8 mouse cellular contexts compared by ENCODE assay signal in genomic region chr16:94519028-94519427, GRCm38 (mm10). TPM values are rescaled to one million over a fixed set of nuclear protein-coding genes. Genes with fewer than 3 reads are reported as not detected.
DNase-seq lines count a peak whose midpoint lies in the region; ATAC-seq and TF ChIP-seq lines count a peak whose summit lies in the region.

No protein-coding gene starts in this region.

- intact Hi-C loops in heart, postnatal 36 days (cut with DNase I): no loop called here
- intact Hi-C loops in left cerebral cortex, postnatal 14 days (cut with DNase I): no loop called here

- H3K9ac ChIP-seq in liver, embryonic 11.5 days (ENCODE audit: low read depth, low read length): 0 out of 2 replicates have a peak overlapping the region, but pooled peaks have one; percentile 6

- peak overlapping the region; percentile 4; the same call in 1 of the 2 replicates for H3K4me2 ChIP-seq in liver, embryonic 11.5 days

- DNase-seq in spleen, adult 2 months (ENCODE audit: low read depth in 1 of 2, low spot score in 2 of 2): peak in 1 of 2 experiments; percentile 15
- DNase-seq in spleen, adult 12 weeks (ENCODE audit: low spot score): no peak
- DNase-seq in heart, postnatal 36 days: peak; percentile 44 to 67
- no peak for DNase-seq in liver, embryonic 11.5 days (ENCODE audit: low spot score)
- peak; percentile 15 for DNase-seq in splenic B cell, adult 2 months (ENCODE audit: low read depth, low spot score)
- no peak for DNase-seq in frontal cortex, postnatal 25 days (ENCODE audit: low spot score in 2 of 2)
- no peak for DNase-seq in cerebellum, adult 9-10 months
- no peak for DNase-seq in left cerebral cortex, postnatal 14 days (ENCODE audit: low spot score in 2 of 2)

- H3K27me3 ChIP-seq in spleen, adult 2 months (ENCODE audit: control insufficient read depth, insufficient read depth, low read length): no peaks in the 10 kb centered on the region
- H3K27me3 ChIP-seq in liver, embryonic 11.5 days (replicated peaks; ENCODE audit: control insufficient read depth, insufficient read depth, low read length): no peaks in the 10 kb centered on the region
- no peaks in the 10 kb centered on the region for H3K27me3 ChIP-seq in splenic B cell, adult 2 months (ENCODE audit: control insufficient read depth, insufficient read depth, low read length, poor library complexity, severe bottlenecking)

- H3K9me3 ChIP-seq in liver, embryonic 11.5 days (ENCODE audit: control insufficient read depth, low read length): no peaks in the 10 kb centered on the region

- H3K27ac ChIP-seq in spleen, adult 2 months (ENCODE audit: insufficient read depth, low read length): peak overlapping the region; percentile 49
- peak overlapping the region; percentile 10; the same call in 1 of the 2 replicates for H3K27ac ChIP-seq in liver, embryonic 11.5 days (ENCODE audit: low read depth, low read length)

- ATAC-seq in liver, embryonic 11.5 days (replicated peaks; ENCODE audit: low FRiP score): no peak

- H3K4me1 ChIP-seq in spleen, adult 2 months (ENCODE audit: control insufficient read depth, insufficient read depth, insufficient read length): peaks cover 11% of the 10 kb centered on the region; the same call in 1 of the 2 replicates
- H3K4me1 ChIP-seq in liver, embryonic 11.5 days (replicated peaks; ENCODE audit: control insufficient read depth, insufficient read depth, low read length): peaks cover 15% of the 10 kb centered on the region

- H3K4me3 ChIP-seq in spleen, adult 2 months (ENCODE audit: extremely low read depth, insufficient read depth, insufficient read length): no peak overlapping the region
- H3K4me3 ChIP-seq in liver, embryonic 11.5 days (ENCODE audit: low read depth, low read length): no peak overlapping the region

- WGBS in spleen, adult 2 months: 2% methylated on average over 6 of the region's 6 CpGs
- 38% methylated on average over 6 of the region's 6 CpGs for WGBS in liver, embryonic 11.5 days

- TF ChIP-seq CTCF in spleen, adult 2 months (IDR thresholded peaks at IDR 0.05; ENCODE audit: extremely low read depth, insufficient read depth, insufficient read length, insufficient replicate concordance): no peak

- H3K36me3 ChIP-seq in spleen, adult 2 months (ENCODE audit: control insufficient read depth, insufficient read depth, low read length): no peaks in the 10 kb centered on the region
- H3K36me3 ChIP-seq in liver, embryonic 11.5 days (ENCODE audit: control insufficient read depth, insufficient read depth, low read length): no peaks in the 10 kb centered on the region; the same call in 1 of the 2 replicates
- H3K36me3 ChIP-seq in splenic B cell, adult 2 months (ENCODE audit: control insufficient read depth, insufficient read depth, low read length, poor library complexity, severe bottlenecking): no peaks in the 10 kb centered on the region

- no peak for TF ChIP-seq POLR2A in spleen, adult 2 months (IDR thresholded peaks at IDR 0.05; ENCODE audit: low read depth, low read length)

RNA-seq across cellular contexts. Expression of gene Vps26c, which starts 7.6 kb away (rescaled TPM):
- polyA plus RNA-seq in spleen, adult 2 months (2012; rRNA removed): 21.4 and 22.3 TPM in 2 replicates
- total RNA-seq in heart, postnatal 36 days (2021): 10 to 100 TPM; 24.1 to 28.1 TPM
- 37.3 and 39.3 TPM in 2 replicates for polyA plus RNA-seq in liver, embryonic 11.5 days (2014; fragmentation: Nextera tagmentation; extraction: Ambion mirVana)
- 10 to 100 TPM; 28.4 to 31.0 TPM for total RNA-seq in left cerebral cortex, postnatal 14 days (2021)

RNA-seq across cellular contexts. Expression of gene Dyrk1a, which starts 50.8 kb away (rescaled TPM):
- 24.7 and 30.7 TPM in 2 replicates for polyA plus RNA-seq in spleen, adult 2 months (2012; rRNA removed)
- total RNA-seq in heart, postnatal 36 days (2021): 10 to 100 TPM; 64.4 to 71.8 TPM
- polyA plus RNA-seq in liver, embryonic 11.5 days (2014; fragmentation: Nextera tagmentation; extraction: Ambion mirVana): 9.0 TPM in 2 replicates
- 10 to 100 TPM; 87.3 to 91.2 TPM for total RNA-seq in left cerebral cortex, postnatal 14 days (2021)

Comparison
In these comparisons a context has a peak if more than half of its experiments do, and no peak if none do; other contexts are left out.
1. DNase-seq: peak in heart, postnatal 36 days (2 of 2) and splenic B cell, adult 2 months (single experiment); none in spleen, adult 12 weeks (single experiment), liver, embryonic 11.5 days (single experiment), frontal cortex, postnatal 25 days (0 of 2), cerebellum, adult 9-10 months (single experiment) and left cerebral cortex, postnatal 14 days (0 of 2).